Mouse (Mus musculus) retina, adult 2 months (tissue): Measurements from ENCODE around the gene Borcs5.

Experiments
- DNase-seq: peaks from one replicate; pipeline ENCODE4 v3.0.0-alpha.2; 2012; ENCODE audit warnings: low read depth, low spot score

Gene Borcs5

DNA sequence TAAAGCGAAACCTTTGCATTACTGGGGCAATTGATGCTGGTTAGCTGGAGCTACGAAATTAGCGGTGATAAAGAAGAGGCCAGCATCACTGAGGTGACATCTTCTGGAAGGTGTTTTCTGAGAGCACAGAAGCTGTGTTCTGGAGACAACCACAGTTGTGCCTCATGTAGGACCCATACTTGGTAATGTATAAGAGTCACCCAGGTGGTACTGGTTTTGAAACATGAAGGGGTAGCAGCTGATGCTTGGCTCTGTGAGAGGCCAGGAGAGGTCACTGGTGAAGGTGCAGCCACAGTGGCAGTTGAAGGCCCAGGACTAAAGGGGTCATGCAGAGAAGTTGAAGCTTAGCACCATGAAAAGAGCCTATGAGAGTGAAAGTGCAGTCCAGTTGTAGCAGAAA, at the start of gene Borcs5:
Gene Borcs5 (plus strand): TSS at position 301 of the 400 bp plus-strand sequence.
- no peak for DNase-seq

DNA sequence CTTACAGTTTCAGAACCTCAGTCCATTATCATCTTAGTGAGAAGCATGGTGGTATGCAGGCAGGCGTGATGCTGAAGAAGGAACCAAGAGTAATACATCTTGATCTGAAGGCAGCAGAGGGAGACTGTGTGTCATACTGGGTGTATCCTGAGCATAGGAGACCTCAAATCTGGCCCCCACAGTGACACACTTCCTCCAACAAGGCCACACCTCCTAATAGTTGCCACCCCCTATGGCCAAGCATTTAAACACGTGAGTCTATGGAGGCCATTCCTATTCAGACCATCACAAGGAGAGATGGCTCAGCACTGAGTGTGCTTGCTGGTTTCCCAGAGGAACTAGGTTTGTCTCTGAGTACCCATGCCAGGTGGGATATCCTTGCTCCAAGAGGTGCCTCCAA, 47.7 kb upstream of the Borcs5 start:
- DNase-seq, result no peak

GRCm38 (mm10) chr6:134594569-134595442, 44.5 kb upstream of the Borcs5 start:
- no peak for DNase-seq

GRCm38 (mm10) chr6:134597651-134598229, 41.6 kb upstream of the Borcs5 start:
- DNase-seq, result no peak

- DNase-seq, result no peak
Measured at GRCm38 (mm10) chr6:134599239-134599638, 40.1 kb upstream of the Borcs5 start.

DNA sequence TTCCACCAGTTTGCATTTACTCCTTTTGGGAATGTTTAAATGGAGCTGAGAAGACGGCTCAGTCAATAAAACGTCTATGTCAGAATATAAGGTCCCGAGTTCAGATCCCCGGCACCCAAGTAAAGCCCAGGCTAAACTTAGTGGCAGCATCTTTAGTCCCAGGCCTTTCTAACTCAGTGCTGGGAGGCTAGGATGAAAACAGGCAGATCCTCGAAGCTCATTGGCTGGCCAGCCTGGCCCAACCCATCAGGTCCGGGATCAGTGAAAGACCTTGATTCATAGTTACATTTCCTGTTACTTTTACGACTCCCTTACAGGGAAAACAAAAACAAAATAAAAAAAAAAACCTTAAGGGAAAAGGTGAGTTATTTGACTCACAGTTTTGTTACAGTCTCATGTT, 38.2 kb upstream of the Borcs5 start:
- no peak for DNase-seq

DNA sequence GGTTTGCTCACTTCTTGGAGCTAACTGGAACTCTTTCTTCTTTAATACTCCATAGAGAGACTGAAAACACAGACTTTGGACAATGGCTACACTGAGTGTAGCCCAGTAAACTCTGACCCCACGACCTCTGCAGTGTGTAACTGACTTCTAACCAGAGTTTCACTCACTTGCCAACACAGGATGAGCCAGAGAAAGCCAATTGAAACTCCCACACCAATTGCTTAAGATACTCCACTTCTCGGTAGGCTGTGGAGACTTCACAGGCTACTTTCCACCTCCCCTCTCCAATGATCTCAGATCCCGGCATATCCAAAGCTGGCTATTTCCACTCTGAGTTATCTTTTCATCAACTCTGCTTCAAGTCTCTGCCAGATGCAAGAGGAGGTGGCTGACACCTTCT, 37.5 kb upstream of the Borcs5 start:
- no peak for DNase-seq

DNA sequence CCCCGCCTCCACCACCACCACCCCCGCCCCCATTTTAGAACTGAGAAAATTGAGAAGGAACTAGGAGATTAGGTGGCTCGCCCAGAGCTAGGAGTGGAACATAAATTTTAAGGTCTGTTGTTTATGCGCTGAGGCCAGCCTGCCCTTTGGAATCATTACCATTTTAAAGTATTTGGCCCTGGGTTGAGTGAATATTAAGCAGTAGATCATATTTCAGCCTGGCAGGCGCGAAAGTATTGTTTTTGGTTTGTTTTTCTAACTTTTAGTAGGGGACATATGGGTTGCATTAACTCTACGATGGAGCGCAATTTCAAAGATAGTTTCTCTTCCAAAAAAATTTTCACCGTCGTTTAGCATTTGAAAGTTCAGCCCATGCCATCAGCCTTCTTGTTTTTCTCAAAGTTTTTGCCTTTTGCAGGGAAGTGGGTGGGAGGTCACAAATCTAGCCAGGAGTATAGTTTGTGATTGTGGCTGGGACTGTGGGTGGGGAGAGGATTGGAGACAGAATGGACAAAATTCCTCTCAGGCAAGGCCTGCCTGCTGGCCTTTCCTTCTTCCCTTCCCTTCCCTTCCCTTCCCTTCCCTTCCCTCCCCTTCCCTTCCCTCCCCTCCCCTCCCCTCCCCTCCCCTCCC, 36.8 kb upstream of the Borcs5 start:
- no peak for DNase-seq

DNA sequence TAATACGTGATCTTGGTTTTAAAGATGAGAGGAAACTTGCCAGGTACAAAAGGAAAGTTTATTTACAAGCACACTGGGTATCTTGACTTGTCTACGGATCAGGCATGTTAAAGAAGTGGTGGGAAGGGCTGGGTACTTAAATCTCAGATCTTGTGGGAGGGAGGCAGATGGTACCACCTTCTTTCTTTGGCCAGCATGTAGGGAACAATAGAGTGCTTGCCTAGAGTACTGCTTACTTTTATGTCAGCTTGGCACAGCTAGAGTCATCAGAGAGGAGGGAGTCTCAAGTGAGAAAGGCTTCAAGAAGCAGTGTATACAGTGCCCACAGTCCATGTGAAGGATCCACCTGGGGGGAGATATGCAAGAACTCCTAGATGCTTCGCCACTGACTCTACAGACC, 34.1 kb upstream of the Borcs5 start:
- DNase-seq, result no peak

DNA sequence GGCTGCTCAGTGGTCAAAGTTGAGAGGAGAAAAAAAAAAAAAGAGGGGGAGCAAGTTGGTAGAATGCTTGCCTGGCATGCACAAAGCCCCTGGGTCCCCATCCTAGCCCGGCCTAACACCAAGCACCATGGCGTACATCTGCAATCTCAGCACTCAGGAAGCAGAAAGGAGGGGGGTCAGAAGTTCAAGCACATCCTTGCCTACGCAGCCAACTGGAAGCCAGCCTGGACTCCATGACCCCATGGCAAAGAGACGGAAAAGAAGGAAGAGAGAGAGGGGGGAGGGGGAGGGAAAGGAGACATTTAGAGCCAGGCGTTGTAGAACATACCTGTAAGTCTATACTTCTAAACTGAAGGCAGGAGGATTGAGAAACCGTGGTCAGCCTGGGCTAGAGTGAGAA, 32.8 kb upstream of the Borcs5 start:
- no peak for DNase-seq

DNA sequence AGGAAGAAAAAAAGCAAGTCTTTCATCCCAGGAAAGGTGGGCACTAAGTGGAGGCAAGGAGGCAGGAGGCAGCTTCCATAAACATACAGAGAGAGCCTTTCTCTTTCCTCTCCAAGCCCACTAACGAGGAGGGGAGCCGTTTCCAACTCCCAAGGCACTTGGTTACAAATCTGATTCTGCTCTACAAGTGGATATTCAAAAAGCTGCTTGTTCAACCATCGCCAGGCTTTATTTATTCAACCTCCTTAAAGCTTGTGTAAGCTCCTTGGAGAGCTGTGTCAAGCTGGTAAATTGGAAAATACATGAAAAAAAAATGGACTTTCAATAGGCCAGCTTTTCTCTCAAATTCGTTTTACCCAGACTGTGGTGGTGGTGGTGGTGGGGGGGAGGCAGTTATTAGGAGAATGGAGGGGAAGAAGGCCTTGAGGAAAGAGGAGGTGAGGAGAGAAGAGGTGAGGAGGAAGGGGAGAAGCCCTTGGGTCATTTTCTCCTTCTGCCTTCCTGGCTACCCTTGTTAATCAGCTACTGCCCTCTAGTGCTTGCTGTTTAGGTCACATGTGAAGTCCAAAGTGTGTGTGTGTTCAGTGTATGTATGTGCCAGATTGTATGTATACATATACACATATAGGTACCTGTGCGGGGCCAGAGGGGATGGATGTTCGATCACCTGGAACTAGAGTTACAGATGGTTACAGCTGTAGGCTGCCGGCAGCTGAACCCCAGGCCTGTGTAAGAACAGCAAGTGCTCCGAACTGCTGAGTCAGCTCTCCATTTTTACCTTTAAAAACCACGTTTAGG, 32.2 kb upstream of the Borcs5 start:
- DNase-seq, result peak; percentile 25

- no peak for DNase-seq
Measured at GRCm38 (mm10) chr6:134610380-134610779, 28.9 kb upstream of the Borcs5 start.

GRCm38 (mm10) chr6:134611896-134612295, 27.4 kb upstream of the Borcs5 start:
- no peak for DNase-seq

GRCm38 (mm10) chr6:134614322-134614721, 25.0 kb upstream of the Borcs5 start:
- no peak for DNase-seq

DNA sequence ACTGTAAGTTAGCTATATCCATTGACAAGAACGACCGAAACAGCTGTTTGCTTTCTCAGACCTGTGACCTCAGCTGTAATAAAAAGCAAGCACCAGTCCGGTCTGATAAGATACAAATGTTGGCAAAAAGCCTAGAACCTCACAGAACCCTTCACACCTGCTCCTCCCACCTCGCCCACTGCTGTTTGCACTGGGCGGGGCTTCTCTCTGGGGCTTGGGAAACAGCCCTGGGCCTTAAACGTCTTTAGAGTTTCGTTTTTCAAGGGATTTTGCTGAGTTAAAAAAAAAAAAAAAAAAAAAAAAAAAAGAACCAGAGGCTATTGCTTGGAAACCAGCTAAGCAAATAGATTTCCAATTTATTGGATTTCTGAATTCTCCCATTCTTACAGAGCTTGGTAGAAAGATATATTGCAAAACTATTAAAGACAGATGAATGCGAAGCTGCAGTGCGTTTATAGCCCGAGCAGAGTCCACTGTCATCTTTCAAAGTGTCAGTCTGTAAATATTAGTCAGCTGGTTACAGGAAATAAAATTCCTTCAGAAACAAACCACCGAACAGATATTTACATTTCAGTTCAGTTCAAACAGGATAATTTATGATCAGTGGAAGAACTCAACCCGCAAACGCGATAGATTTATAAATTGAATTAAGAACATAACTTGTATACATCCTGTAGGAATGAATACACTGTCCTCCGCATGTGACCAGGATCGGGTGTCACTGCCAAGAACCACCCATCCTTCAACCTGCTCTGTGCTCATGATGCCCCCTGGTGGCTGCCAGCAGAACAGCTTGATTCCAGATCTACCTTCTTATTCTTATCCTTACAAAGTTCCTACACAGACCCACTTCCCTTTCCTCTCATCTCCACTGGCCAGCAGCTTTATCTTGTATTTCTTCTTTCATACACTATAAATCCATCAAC, 24.3 kb upstream of the Borcs5 start:
- peak; percentile 50 for DNase-seq

DNA sequence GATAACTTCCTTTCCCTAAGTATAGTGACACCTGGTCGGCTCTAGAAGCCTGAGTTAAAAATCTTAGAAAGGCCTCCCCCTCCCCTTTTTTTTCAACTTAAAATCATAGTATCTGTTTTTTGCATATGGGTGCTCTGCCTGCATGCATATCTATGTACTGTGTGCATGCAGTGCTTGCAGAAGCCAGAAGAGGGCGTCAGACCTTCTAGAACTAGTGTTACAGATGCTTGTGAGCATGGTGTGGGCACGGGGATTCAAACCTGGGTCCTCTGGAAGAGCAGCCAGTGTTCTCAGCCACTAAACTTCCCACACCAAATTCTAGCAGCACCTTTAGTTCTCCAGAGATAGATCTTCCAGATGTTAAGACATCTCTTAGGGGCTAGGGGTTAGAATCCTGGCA, 21.7 kb upstream of the Borcs5 start:
- DNase-seq, result no peak

DNA sequence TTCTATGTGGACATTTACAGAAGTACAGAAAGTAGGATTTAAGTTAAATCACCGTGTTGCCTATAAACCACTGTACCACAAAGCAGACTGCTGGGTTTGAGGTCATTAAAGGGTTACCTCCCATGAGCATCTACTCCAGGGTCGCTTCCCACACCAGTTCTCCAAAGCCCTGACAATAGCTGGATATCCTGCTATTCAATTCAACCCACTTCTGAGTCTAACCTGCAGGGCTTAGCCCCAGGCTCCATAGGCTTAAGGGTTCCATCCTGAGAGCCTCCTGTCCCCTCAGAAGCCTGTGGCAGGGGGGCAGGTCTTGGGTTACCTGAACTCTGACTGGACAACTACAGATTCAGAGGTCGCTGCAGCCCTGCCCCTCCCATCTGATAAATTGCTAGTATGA, 19.2 kb upstream of the Borcs5 start:
- no peak for DNase-seq

- no peak for DNase-seq
Measured at GRCm38 (mm10) chr6:134620846-134621551, 18.3 kb upstream of the Borcs5 start.

GRCm38 (mm10) chr6:134621552-134621949, 17.8 kb upstream of the Borcs5 start:
- DNase-seq, result no peak

- DNase-seq, result no peak
Measured at GRCm38 (mm10) chr6:134625431-134625830, 13.9 kb upstream of the Borcs5 start.
